Mouse (Mus musculus): Measurements from ENCODE around the gene Inpp4b.

DNA sequence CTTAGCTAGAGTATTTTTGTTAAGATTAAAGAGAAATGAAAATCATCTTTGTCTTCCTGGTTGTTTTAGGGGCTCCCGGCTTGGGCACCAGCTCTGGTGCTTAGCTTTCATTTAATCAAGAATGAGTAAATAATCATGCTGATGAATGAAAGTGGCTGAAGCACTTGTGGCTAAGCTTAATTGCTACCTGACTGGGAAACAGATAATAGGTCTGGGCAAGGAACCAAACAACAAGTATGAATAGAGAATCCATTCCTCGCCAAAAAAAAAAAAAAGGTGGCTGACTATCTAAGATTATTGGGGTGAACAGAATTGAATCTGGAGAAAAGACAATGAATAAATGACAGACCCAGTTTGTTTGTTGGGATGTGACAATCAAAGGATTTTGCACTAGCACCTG lies 663.1 kb downstream of the Inpp4b start:
- TF ChIP-seq CTCF (IDR thresholded peaks at IDR 0.05; ENCODE audit: low read depth, low read length) (no peak), POLR2A (IDR thresholded peaks at IDR 0.05; ENCODE audit: borderline replicate concordance, low read depth, low read length) (no peak)

Measured in bone marrow macrophage, adult 2 months (primary cell).